Mouse (Mus musculus): ENCODE data around the gene Gm10190.
A peak's percentile ranks its signal among the peaks of the same experiment; 100 is the strongest.
"Not testable (repeated sequence)": the region's sequence is repeated elsewhere in the genome, so short reads cannot be mapped to it uniquely, and the experiment has no call there.

The Gm10190 gene

DNA sequence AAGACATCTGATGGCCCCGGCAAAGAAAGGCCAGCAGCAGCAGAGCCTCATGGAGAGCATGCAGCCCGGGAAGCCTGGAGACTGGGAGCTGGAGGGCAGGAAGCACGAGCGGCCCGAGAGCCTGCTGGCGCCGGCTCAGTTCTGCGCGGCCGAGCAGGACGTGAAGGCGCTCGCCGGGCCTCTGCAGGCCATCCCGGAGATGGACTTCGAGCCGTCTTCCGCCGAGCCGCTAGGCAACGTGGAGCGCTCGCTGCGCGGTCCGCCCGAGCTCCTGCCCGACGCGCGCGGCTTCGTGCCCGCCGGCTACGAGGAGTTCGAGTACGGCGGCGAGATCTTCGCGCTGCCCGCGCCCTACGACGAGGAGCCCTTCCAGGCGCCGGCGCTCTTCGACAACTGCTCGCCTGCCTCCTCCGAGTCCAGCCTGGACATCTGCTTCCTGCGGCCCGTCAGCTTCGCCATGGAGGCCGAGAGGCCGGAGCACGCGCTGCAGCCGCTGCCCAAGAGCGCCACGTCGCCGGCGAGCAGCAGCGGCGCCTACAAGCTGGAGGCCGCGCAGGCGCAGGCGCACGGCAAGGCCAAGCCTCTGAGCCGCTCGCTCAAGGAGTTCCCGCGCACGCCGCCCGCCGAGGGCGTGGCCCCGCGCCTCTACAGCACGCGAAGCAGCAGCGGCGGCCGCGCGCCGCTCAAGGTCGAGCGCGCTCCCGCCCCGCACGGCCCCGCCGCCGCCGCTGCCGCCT, at the start of gene Gm10190:
Gm10190 (minus strand) TSS at position 553 of the 737 bp plus-strand sequence.
- DNase-seq (ENCODE audit: low spot score), result peak; percentile 87

DNA sequence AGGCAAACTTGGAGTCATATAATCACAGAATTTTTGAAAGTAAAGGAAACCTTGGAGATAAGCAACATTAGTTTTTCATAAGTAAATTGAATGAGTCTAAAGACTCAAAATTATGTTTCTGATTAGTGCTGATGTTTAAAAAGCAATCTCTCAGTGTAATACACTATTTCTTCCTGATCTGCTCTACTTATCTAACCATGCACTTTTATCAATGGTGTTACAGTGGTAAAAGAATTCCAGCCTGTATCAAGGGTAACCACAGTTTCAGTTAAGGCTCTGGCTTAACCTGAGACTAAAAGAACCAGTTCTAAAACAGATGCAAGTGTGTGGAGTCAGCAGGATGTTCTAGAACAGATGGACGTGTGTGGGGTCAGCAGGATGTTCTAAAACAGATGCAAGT, 47.7 kb upstream of the Gm10190 start:
- DNase-seq (ENCODE audit: low spot score), result no peak

DNA sequence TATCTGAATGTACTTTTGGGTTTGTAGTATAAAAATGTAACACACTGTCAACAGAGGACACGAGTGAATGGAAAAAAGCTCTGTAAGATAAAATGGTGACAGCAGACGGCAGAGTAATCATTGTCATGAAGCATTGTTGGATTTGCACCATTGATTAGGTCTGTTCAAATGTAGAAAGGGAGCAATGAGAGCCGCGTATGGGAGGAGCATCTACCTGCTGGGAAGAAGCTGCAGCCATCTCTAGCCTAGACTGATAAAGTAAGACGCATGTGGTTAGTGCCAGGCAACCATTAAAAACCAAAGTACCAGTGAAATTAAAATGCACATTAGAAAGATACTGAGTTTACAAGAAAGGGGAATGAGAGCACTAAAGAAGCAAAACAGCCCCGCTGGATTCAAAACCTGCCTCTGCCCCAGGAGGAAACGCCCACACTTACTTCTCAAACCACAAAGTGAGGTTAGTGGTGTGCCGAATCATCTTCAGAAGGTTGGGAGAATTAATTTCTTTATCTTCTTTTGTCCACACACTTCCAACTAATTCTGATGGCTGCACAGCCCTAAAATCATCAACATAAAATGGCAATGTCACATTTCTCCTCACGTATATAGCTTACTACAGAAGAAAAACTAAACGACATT, 45.4 kb upstream of the Gm10190 start:
- no peak for DNase-seq (ENCODE audit: low spot score)

DNA sequence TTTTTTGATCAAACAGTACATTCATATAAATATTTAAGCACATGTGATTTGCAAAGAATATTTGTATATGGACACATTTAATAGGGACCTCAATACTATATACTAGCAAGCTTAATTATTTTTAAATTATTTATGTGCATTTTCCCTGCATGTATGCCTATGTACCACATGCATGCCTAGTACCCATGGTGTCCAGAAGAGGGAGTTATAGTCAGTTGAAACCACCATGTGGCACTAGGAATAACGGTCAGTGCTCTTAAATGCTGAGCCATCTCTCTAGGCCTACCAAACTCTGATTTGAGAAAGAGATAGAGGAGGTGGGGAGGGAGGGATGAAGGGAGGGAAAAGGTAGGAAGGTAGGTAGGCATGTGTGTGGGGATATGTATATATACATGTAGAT, 37.8 kb upstream of the Gm10190 start:
- DNase-seq (ENCODE audit: low spot score), result no peak

DNA sequence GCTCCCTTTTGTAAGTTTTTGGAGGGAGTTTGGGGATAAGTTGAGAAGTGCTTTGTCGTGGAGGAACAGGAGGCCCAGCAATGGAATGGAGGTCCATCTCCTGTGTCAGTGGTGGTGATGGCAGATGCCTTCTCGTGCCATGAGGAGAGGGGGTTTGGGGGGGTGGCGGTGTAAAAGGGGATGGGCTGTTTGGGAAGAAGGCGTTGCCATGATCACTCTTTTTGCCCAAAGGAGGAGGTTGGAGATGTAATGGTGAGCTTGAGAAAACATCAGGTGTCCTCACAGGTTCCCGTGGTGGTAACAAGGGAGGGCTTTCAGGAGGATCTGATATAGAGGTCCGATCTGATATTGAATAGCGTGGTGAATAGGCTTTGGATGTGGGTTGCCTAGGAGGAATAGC, 24.9 kb upstream of the Gm10190 start:
- DNase-seq (ENCODE audit: low spot score), result no peak

DNA sequence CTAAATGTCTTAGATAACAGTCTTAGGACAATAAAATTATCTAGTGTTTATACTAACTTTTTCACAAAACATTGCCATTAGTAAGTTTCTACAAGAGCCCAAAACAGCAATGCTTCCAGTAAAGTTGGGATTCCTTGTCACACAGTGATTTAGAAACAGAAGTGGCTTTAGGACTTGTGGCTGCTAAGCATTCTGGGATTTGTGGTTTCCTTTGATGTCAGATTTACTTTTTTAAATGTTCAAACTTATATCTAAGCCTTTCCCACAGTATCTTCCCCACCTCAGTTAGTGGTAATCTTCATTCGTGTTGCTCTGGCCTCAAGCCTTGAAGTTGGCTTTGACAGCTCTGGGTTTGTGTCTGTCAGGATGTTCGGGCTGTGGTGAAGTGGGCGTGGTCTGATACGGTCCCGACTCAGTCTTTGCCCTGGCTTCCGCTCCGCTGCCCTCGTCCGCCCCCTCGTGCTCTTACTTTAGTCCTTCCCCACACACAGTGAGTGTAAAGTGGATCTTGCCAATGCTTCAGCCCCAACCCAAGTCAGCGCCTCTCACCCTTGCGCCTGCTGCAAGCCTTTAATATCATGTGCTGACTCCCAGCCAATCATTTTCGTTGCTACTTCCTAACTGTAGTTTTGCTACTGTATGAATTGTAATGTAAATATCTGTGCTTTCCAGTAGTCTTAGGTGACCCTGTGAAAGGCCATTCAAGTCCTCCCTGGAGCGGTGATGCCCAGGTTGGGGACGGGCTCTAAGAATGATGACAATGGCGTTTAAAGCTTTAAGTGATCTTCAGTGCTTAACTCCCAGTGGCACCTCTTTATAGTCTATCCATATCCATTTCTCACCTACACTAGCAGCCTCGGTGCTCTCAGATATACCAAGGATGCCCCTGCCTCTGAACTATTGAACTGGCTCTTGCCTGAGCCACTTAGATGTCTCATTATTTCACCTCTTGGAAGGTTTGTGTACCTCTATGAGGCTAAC, 18.4 kb upstream of the Gm10190 start:
- DNase-seq (ENCODE audit: low spot score), result peak; percentile 24

DNA sequence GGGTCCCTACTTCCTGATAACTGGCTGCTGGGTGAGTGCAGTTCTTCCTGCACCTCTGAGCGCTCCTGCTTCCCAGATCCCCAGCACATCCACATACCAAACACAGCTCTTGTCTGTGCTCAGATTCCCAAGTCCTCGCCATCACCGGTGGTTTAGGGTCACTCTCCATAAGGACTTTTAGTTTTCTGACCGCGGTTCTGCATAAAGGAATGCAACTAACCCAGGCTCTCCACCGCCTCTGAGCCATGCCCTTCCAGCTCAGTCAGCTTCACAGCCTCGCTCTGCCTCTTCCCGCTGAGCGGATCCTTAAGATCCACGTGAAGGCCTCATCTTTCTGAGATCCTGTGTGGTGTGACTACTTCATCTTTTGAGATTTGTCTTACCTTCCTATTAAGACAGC, 16.7 kb upstream of the Gm10190 start:
- DNase-seq (ENCODE audit: low spot score), result no peak

DNA sequence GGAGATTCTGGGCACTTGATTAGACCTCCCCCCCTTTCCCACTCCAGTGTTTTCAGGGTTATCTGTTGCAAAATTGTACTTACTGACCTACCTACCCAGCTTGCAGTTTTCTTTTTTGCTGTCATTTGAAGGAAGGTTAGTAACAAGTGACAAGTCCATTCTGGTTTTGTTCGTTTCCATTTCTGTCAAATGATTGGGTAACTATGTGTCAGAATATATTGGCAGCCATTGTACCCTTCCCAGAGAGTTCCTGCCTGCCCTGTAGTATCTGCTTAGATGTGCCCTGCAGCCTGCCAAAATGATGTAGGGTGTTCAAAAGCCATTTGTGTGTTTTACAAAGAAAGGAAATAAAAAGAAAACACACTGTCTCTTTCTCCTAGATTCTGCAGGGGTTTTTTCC, 12.3 kb upstream of the Gm10190 start:
- DNase-seq (ENCODE audit: low spot score), result no peak

DNA sequence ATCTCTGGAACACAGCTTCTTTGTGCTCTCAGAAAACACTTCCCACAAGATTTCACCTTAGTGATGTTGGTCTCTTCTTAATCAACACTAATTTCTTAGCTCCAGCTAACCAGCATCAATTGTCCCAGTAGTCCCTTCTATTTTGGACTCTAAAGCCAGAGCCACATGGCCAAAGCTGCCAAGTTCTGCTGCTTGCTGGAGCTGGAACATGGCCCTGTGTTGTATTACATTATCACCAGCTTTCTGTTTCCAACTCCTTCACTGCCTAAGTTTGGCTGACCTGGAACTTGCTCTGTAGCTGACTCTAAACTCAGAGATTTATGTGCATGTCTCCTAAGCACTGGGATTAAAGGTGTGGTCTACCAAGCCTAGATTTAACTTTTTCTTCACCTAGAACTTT, 5.0 kb upstream of the Gm10190 start:
- not testable (repeated sequence) for DNase-seq (ENCODE audit: low spot score)

DNA sequence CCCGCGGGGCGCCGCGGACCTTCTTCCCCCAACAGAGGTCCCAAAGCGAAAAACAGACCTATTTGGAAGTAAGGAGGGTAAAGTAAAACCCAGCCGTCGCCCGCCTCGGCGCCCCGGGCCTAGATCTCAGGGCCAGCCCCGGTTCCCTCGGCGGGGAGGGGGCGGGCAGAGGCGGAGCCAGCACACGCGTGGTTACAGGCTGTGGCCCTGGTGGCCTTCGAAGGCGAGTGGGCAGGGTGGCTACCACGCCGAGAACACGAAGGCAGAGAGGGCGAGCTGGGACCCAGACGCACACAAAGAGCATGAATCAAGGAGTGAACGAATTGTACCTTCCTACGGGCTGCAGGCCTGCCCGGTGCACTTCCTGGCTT, 370 bp upstream of the Gm10190 start:
- no peak for DNase-seq (ENCODE audit: low spot score)

DNA sequence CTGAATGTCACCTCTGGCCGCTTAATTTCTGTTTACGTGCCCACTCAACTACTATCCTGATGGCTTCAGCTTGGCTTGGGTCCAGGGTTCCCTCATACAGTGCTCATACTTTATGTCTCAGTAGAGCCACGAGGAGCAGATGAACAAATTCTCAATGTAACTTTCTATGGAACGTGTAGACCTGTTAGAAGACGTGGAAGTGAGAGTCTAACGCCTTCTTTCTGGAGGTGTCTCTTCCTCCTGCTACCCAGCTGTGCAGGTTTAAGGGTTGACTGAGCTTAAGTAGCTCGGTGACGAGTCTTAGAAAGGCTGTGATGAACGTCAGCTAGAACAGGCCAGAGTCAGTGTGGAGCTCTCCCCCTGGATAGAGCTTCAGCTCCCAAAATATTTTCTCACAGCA, 4.7 kb downstream of the Gm10190 start:
- DNase-seq (ENCODE audit: low spot score), result no peak

DNA sequence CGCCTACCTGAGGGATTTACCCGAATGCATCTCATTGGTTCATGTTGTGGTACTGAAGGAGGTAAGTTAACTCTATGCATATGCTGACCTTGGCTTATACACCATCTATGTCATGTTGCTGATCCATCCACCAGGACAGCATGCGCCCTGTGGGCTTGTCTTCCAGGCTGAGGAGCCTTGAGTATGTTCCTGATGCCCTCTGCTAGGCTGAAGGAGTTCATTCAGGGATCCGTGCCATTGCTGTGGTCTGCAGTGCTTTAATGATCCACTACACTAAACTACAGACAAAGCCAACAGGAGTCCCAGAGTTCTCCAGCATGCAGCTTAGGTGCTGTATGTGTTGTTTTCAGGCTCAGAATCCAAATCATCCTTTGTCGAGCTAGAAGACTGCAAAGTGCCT, 6.1 kb downstream of the Gm10190 start:
- no peak for DNase-seq (ENCODE audit: low spot score)

DNA sequence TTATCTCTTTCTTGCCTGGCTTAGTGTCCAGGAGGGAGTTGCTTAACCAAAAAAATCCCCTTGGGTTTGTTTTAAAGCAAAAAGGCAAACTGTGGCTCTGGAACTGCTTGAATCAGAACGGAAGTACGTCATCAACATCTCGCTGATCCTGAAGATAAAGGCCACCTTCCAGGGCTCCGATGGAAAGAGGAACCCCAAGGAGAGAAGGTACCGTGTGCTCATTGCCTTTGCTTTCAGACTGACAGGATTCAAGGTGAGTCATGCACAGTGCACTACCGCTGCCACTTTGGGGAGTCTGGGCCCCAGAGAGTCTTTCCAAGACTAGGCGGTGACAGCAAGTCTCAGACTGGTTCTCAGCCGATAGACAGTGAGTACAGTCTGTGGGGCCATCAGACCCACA, 13.1 kb downstream of the Gm10190 start:
- DNase-seq (ENCODE audit: low spot score), result no peak

DNA sequence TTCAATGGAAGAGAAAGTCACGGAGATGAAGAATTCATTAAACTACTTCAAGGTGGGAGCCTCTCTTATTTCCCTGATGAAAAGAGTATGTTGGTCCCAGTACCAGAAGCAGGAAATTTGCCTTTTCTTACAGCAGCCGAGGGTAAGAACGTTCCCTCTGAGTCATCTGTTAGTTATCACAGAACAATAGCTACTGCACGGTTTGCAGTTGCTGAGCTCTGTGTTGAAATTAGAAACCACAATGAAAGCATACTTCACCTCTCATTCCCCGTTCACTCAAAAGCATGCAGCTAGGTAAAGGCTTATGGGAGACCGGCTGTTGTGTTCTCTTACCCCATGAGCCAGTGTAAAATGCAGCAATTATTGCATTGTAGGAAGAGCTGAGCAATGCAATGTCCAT, 26.1 kb downstream of the Gm10190 start:
- no peak for DNase-seq (ENCODE audit: low spot score)

DNA sequence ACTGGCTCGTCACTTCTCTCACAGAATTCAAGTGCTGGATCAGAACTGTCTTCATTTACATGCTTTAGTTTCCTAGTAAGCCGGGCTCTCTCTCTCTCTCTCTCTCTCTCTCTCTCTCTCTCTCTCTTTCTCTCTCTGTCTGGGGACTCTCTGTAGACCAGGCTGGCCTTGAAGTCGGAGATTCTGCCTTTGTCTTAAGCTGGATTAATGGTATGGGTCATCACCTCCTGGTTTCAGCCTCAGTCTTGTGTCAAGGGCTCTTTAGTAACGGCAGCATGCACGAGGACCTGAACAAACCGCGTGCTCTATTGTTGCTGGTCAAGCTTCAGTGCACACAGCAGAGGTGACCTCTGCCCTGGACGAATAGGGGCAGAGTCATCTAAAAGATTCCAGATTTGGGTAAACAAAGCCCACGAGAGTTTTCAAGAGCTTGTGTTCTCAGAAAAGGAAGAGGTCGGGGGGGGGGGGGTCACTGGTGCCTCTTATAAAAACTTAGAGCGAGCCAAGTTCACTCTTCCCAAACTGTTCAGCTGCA, 26.7 kb downstream of the Gm10190 start:
- no peak for DNase-seq (ENCODE audit: low spot score)

DNA sequence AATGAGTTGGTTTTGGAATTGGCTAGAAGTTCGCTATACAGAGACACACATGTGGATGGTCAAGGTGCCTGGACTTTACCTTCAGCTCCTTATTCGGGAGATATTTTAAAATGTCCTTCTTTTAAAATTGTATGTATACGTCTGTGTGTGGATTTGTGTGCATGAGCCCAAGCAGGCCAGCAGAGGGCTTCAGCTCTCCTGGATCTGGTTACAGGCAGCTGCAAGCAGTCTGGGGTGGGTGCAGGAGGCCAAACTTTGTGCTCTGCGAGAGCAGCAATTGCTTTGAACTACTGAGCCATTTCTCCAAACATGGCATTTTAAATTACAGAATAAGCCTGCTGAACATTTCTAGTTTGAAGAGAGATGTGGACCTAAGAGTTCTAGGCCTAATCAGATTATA, 28.1 kb downstream of the Gm10190 start:
- DNase-seq (ENCODE audit: low spot score), result no peak

DNA sequence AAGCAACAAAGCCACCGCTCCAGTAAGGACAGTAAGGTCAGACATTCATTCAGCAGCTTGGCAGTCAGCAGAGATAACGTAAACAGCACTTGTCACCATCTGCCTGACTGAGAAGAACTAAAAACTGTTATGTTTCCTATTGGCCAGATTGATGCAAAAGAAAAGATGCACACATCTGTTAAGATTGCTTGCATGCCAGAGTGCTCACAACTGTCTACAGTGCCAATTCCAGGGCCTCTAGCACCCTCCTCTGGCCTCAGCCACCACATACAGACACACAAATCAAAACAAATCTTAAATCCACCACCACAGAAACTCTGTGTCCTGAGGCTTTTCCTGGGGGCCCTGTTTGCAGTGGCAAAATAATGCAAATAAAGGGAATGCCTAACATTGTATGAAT, 41.0 kb downstream of the Gm10190 start:
- no peak for DNase-seq (ENCODE audit: low spot score)

DNA sequence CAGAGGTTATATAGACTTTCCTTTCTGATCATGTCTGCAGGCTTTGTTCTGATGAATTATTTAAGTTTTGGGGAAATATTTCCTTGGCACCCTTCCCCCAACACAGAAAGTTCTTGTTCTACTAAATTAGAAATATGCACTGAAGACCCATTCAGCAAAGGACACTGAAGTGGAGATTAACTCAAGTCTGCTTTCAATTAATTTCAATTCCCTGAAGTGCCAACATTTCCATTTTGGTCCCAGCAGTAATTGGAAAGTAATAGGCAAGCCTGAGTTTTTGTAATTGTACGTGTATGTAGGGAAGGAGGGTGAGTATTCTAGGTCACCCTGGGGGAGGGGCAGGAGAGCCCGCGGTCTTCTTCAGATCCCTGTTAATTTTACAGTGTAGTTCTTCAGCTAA, 46.9 kb downstream of the Gm10190 start:
- no peak for DNase-seq (ENCODE audit: low spot score)

DNA sequence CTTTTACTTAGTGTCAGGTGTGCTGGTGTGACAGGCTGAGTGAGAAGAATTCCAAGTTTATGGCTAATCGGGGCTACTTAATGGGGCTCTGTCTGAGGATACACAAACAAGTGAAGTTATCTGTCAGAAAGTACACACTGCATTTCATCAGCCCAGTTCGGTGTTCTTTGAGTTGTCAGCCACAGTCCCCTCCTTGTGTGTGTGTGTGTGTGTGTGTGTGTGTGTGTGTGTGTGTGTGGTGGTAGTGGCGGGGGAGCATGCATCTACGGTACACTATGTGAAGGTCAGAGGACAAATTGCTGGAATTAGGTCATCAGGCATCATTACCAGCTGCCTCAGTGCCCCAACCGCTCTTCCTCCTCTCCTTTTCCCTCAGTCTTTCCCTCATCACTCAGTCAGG, 47.9 kb downstream of the Gm10190 start:
- DNase-seq (ENCODE audit: low spot score), result no peak

DNA sequence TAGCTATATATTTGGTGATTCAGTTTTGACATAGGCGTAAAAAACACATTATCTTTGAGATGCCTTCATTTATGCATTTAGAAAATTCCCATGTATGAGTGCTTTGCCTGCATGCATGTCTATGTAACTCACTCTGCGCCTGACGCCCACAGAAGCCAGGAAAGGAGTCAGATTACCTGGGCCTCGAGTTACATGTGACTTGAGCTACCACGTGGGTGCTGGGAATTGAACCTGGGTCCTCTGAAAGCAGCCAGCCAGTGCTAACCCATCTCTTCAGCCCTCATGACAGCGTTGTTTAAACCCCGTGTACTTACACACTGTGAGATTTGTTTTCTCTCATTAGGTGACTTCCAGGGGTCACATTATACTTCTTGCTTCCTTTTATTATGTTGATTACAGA, 48.8 kb downstream of the Gm10190 start:
- no peak for DNase-seq (ENCODE audit: low spot score)

DNA sequence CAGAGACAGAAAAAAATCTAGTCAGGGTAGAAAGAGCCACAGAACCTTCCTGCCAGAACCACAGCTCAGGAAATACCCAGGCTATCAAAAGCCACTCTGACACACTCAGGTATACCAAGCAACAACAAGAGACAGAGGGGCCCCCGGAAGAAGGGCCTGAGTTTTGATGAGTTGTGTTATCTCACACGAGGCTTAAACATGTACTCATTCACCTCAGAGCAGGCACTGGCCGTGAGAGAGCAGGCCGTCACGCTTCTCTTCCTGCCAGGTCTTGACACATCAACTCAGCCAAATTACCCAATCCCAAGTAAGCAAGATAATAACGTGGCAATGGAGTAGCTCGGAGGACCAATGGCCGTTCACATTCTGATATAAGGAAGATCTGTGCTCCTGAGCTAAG, 49.7 kb downstream of the Gm10190 start:
- no peak for DNase-seq (ENCODE audit: low spot score)

Data from ovary, adult 18-20 months (tissue).